Mouse (Mus musculus): Measurements from ENCODE around the gene Art3.
"Not testable (repeated sequence)": the region's sequence is repeated elsewhere in the genome, so short reads cannot be mapped to it uniquely, and the experiment has no call there.

The Art3 gene

DNA sequence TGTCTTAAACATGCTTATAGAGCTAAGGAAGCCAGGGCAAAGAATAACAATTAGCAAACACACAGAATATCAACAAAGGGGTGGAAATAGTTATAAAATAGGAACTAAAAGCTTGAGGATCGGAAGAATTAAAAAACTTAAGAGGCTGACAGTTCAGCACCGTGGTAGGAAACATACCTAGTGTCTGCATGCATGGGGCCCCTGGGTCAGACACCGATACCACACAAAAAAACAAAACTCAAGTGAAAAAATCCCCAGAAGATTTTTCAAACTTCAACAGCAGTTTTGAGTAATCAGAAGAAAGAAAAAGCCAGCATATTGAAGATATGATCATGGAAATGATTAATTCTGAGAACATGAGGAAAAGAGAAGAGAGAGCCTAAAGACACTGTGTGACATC lies 5.1 kb downstream of the Art3 start:
- DNase-seq (ENCODE audit: low read depth, low spot score), result no peak

GRCm38 (mm10) chr5:92340606-92341005 lies 9.0 kb downstream of the Art3 start:
- DNase-seq (ENCODE audit: low read depth, low spot score), result no peak

DNA sequence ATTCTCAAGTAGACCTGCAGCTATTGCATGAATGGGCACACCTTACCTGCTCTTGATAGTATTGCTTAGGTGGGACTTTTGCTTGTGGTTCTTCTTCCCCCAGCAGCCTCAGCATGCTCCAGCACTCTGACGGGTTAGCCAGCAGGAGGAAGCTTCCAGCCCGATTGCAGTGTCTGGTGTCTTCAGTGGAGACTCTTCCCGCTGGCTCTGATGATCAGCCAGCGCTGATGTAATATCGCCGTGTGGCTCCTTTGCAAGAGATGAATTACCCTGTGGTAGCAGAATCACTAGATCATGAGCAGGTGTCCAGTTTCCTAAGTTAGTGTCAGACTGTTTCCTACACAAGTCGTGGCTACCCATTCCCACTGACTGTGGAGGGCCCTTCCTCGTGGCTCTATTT lies 13.4 kb downstream of the Art3 start:
- DNase-seq (ENCODE audit: low read depth, low spot score), result no peak

DNA sequence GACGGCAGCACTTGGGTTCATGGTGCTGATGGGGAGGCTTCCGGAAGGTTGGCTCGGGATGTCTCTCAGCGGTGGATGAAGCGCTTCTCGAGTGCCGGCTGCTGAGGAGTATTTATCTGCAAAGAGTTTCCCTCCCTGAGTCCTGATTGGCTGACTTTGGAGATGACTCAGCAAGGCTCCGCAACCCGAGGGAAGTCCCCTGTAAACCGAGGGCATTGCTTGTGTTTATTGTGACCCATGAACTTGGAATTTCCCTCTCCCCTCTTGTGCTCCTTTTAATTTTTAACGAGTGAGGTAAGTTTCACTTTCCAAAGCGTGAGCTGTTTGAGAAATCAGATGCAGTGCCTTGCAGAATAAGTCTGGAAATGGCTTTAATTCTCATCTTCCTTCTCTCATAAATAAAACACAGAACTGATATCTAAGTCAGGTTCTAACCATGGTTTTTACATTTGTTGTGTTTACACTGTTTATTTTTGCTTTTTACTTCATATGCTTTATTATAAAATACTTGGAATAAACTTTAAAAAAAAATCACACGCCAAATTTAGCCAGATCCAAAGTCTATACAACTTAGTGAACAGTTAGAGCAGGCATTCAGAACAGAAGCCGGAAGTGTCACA lies 17.3 kb downstream of the Art3 start, which contains the start of gene Cxcl10:
Gene Cxcl10, minus strand, starts transcription at position 96 of the 620 bp plus-strand sequence.
- DNase-seq (ENCODE audit: low read depth, low spot score), result no peak

GRCm38 (mm10) chr5:92349731-92350130 lies 18.1 kb downstream of the Art3 start:
- DNase-seq (ENCODE audit: low read depth, low spot score), result no peak

GRCm38 (mm10) chr5:92352716-92353115 lies 21.1 kb downstream of the Art3 start:
- DNase-seq (ENCODE audit: low read depth, low spot score), result not testable (repeated sequence)

DNA sequence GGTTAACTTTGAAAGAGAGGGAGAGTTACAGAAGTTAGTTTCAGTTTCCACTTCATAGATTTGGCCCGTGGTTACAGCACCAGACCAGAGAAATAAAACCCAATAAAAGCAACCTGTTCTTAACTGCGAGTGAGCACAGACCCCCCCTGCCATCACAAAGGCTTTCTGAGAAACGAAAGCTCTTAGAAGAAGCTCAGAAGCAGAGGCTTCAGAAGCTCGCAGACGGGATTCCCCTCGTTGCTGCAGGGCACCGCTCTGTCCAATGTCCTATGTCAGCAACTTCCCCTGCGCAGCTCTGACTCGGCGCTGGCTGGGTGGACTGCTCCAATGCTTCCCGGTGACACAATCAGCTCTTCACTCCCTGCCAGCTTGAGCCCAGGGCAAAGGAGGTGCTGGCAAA lies 21.9 kb downstream of the Art3 start:
- DNase-seq (ENCODE audit: low read depth, low spot score), result no peak

GRCm38 (mm10) chr5:92358033-92358432 lies 26.4 kb downstream of the Art3 start:
- DNase-seq (ENCODE audit: low read depth, low spot score), result no peak

- DNase-seq (ENCODE audit: low read depth, low spot score), result no peak
Observed at GRCm38 (mm10) chr5:92358767-92359455, 27.3 kb downstream of the Art3 start.

GRCm38 (mm10) chr5:92363179-92363578 lies 31.6 kb downstream of the Art3 start:
- no peak for DNase-seq (ENCODE audit: low read depth, low spot score)

DNA sequence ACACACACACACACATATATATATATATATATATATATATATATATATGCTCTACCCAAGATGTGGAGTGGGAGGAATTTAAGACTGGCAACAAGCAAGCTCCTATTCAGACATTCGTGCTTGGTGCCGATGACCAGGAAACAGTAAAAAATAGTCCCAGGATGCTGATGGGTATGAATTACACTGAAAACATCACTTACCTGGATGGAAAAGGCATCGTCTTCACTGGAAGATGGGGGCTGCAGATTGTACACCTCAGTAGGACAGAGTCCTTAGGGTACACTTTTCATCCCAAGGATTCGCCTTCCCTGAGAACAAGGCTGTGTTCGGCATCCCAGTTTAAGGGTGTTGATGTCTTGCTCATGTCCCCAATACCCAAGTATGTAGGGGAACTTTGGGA lies 32.4 kb downstream of the Art3 start:
- no peak for DNase-seq (ENCODE audit: low read depth, low spot score)

DNA sequence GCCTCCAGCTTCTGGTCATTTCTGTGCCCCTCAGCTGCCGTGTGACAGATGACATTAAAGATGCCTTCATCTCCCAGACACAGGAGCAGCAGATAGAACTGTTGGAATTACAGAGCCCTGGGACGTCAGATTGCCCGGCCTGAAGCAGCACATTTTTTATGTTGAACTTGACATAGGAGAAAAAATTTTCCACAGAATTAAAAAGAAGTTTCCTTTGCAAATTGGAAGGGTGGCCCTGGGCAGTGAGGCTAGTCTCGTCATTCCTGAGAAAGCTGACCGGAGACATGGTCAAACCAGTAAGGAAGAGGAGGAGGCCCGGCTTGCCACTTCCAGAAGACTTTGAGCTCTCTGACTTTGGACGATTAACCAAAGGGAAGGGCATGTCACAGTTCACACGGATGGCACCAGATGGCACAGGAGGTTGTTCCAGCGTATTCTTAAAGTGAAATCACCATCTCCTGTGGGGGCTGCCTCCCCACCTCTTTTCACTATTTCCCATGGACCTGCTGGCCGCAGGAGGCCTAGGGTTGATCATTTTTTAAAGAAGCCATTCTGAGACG lies 33.6 kb downstream of the Art3 start:
- no peak for DNase-seq (ENCODE audit: low read depth, low spot score)

- DNase-seq (ENCODE audit: low read depth, low spot score), result no peak
Observed at GRCm38 (mm10) chr5:92366565-92366964, 34.9 kb downstream of the Art3 start.

DNA sequence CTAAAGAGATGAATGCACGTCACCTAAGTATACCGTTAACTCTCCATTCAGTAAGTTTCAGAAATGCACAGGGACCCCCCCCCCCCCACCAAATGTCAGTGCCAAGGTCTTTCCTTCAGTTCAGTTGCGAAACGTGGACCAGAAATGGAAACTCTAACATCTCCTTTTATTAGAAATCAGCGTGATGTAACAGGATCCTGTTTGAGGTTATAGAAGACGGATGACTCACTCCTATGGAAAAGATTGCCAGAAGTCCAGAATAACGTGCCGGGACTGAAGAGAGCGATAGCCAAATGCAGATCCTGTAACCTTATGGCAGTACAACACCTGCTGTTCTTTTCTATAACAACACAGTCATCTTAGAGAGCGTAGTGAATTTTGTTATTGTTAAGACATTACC lies 36.8 kb downstream of the Art3 start:
- no peak for DNase-seq (ENCODE audit: low read depth, low spot score)

GRCm38 (mm10) chr5:92369151-92369994 lies 37.7 kb downstream of the Art3 start:
- DNase-seq (ENCODE audit: low read depth, low spot score), result no peak

- DNase-seq (ENCODE audit: low read depth, low spot score), result no peak
Observed at GRCm38 (mm10) chr5:92370392-92370791, 38.8 kb downstream of the Art3 start.

DNA sequence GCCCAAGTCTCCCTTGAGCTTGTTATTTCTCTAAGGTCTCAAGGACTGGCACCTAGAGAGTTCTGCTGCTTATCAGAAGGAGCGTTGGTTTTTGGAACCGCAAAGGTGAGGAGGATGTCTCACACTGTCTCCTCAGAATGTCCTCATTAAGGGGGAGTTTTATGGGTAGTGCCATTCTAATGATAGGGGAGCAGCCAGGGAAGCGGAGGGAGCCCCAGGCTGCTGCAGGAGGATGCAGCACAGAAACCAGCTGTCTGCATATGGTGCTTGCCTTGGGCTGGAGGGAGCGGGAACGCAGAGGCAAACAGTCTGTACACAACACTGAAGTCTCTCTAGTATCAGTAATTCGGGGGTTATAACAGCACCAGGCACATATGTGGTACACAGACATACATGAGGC lies 39.3 kb downstream of the Art3 start:
- no peak for DNase-seq (ENCODE audit: low read depth, low spot score)

GRCm38 (mm10) chr5:92371361-92371976 lies 39.8 kb downstream of the Art3 start:
- DNase-seq (ENCODE audit: low read depth, low spot score), result no peak

- DNase-seq (ENCODE audit: low read depth, low spot score), result no peak
Observed at GRCm38 (mm10) chr5:92372605-92373004, 41.0 kb downstream of the Art3 start.

DNA sequence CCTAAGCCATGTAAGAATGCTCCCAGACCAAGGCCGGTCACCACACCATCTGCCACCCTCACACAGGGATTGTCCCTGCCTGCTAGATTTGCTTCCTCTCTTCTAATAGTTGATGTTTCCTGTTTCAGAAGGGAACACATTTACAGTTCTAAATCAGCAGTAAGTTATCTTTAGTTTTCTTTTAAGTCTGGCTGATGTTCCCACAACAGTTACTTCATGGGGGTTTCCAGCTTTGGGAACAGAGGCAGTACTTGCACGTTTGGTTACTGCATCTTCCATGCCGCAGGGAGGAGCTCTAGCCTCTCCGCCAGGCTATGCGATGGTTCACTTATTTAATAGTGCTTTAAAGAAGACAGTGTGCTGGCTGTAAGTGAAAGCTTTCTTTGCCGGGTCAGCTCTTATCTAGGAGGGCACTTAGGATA lies 43.1 kb downstream of the Art3 start:
- DNase-seq (ENCODE audit: low read depth, low spot score), result no peak

DNA sequence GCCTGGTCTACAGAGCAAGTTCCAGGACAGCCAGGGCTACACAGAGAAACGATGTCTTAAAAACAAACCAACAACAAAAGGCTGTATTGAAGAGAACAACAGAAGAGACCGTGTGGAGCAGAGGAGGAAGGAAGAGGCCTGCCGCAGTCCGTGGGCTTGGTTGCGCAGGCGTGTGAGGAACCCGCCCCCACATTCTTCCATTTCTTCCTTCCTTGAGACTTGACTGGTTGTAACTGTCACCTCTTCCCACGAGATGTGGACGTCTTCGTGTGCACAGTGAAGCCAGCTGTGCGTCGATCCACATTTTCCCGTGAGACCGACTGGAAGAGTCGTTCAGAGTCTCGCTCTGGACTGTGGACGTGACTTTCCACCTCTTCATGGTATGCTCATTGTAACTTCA lies 43.7 kb downstream of the Art3 start:
- DNase-seq (ENCODE audit: low read depth, low spot score), result no peak
